Mouse (Mus musculus) ES-E14 (cell line): ENCODE data around the gene Stard3.

Source experiments
- CHD2 ChIP-seq: IDR thresholded peaks from 2 replicates; pipeline ENCODE4 v1.6.1; 2014; ENCODE audit warnings: mild to moderate bottlenecking, low read depth, low read length, inconsistent platforms
- MAFK ChIP-seq: IDR thresholded peaks from 2 replicates; pipeline ENCODE4 v1.6.1; 2014; ENCODE audit warnings: mild to moderate bottlenecking, low read depth, low read length, inconsistent platforms; ENCODE audit not compliant: insufficient read depth
- ZC3H11A ChIP-seq: IDR thresholded peaks from 2 replicates; pipeline ENCODE4 v1.6.1; 2012; ENCODE audit warnings: low read depth, mild to moderate bottlenecking, inconsistent platforms, low read length, borderline replicate concordance
- ZNF384 ChIP-seq: IDR thresholded peaks from 2 replicates; pipeline ENCODE4 v1.6.1; 2012; ENCODE audit warnings: low read depth, low read length, inconsistent platforms

DNA sequence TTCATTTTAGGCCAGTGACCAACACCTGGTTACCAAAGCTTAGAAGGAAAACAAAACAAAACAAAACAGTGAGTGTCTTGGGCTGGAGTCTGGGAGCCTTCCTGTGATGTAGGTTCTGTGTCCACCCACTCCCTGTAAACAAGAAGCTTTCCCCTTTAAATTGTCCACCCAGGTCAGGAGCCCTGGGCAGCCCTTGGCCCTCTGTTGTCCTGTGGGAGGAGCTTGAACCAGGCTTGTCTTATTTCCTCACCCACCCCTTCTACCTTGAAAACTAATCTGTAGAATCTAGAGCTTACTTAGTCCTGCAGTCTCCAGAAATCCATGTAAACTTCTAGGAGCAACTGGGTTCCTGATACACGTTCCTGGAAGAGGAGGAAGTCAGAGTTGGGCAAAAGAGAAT lies 36.0 kb upstream of the Stard3 start:
- TF ChIP-seq CHD2 (no peak), ZC3H11A (no peak), ZNF384 (no peak), MAFK (no peak)
